Mouse (Mus musculus) neural tube, embryonic 14.5 days (tissue): ENCODE results near the gene Neurl1b. TPM values are rescaled to one million over a fixed set of nuclear protein-coding genes. Genes with fewer than 3 reads are reported as not detected.
A peak's percentile ranks its signal among the peaks of the same experiment; 100 is the strongest.

Experiments used
- ATAC-seq: fragments of 200-750 bp; cut with Nextera tagmentation; 2 replicates; pipeline ENCODE4 v1.8.0; 2017; ENCODE audit warnings: low read depth, mild to moderate bottlenecking, moderate TSS enrichment, moderate library complexity
- H3K27ac ChIP-seq: fragments of 300-500 bp; sonication (generic); 2 replicates; pipeline ENCODE4 v1.5.1; 2014; ENCODE audit warnings: low read depth, mild to moderate bottlenecking, control low read depth, low read length, moderate library complexity, mixed read lengths
- H3K27me3 ChIP-seq: fragments of 300-500 bp; sonication (generic); 2 replicates; pipeline ENCODE4 v1.6.1; 2014; ENCODE audit warnings: low read length; ENCODE audit not compliant: control insufficient read depth, insufficient read depth
- H3K36me3 ChIP-seq: fragments of 300-500 bp; sonication (generic); 2 replicates; pipeline ENCODE4 v1.6.1; 2014; ENCODE audit warnings: low read length, mixed read lengths; ENCODE audit not compliant: control insufficient read depth, insufficient read depth
- H3K4me1 ChIP-seq: fragments of 300-500 bp; sonication (generic); 2 replicates; pipeline ENCODE4 v1.6.1; 2014; ENCODE audit warnings: low read length; ENCODE audit not compliant: control insufficient read depth, insufficient read depth
- H3K4me2 ChIP-seq: fragments of 300-500 bp; sonication (generic); 2 replicates; pipeline ENCODE4 v1.6.1; 2014; ENCODE audit warnings: mild to moderate bottlenecking, low read depth, low read length, control low read depth
- H3K4me3 ChIP-seq: fragments of 300-500 bp; sonication (generic); 2 replicates; pipeline ENCODE4 v1.5.1; 2014; ENCODE audit warnings: low read depth, low read length, control low read depth, mixed read lengths
- H3K9ac ChIP-seq: fragments of 300-500 bp; sonication (generic); replicated peaks from 2 replicates; pipeline ENCODE4 v1.6.1; 2014; ENCODE audit warnings: low read depth, mild to moderate bottlenecking, control low read depth, low read length, mixed read lengths
- H3K9me3 ChIP-seq: fragments of 300-500 bp; sonication (generic); 2 replicates; pipeline ENCODE4 v1.6.1; 2016; ENCODE audit warnings: low read length; ENCODE audit not compliant: control insufficient read depth
- WGBS: fragments of 180-500 bp; shearing (Covaris S2); extraction: QIAGEN DNeasy Blood & Tissue Kit; methylation state at CpG from one replicate; pipeline ENCODE4 v1.1.7; 2014; 5-methylcytosine and 5-hydroxymethylcytosine counted together
- polyA plus RNA-seq: library from polyadenylated mRNA; unstranded; fragments of >200 nt; fragmentation: Nextera tagmentation; extraction: Ambion mirVana; gene quantifications from 2 replicates; pipeline ENCODE4 v1.2.1, GENCODE M21; 2014

Neurl1b gene
- polyA plus RNA-seq, 1 experiment from 2014 or later = 1.8 TPM

DNA sequence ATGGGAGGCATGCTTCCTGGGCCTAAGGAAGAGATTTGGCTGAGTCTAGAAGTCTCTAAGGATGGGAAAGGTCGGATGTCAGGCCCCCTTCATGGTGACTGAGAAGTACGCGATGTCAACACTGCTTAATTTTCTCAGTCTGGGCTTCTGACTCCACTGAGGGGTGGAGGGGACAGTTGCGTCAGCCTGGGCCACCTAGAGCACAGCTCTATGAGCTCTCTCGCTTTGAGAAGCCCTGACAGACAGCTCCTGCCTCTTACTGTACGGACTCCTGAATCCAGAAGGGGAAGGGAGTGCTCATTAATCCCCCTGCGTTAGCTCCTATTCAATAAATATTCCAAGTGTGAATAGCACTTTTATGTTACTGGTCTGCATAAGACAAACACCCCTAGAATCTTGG, 43.4 kb downstream of the Neurl1b start:
- WGBS = 67% methylated on average over 7 of the region's 7 CpGs
- ATAC-seq = no peak

DNA sequence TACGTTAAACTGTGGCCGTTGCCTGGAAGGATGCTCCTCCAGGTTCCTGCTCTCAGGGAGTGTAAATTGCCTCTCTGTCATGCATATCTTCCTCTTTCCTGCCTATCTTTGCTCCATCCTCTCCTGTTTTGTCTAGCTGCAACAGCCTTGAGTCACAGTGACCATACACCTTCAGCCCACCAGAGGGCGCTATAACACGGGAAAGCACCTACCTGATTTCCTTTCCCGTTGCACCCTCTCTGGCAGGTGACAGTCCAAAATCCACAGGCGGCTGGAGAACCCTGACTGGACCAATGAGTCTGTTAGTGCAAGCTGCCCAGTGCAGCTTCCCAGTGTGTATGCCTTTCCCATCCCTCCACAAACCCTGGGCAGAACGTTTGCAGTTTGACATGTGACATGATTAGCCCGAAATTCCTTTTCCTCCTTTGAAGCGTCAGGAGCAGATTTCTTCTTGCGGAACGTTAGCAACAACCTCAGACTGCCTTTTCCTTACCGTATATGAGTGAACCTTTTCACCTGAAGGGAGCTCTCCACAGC, 48.1 kb downstream of the Neurl1b start:
- H3K27ac ChIP-seq = no peak overlapping the region
- H3K9me3 ChIP-seq = no peaks in the 10 kb centered on the region
- no peaks in the 10 kb centered on the region for H3K27me3 ChIP-seq
- ATAC-seq = no peak
- no peak overlapping the region for H3K4me2 ChIP-seq
- no peaks in the 10 kb centered on the region for H3K36me3 ChIP-seq
- H3K4me1 ChIP-seq = no peaks in the 10 kb centered on the region
- no peak overlapping the region for H3K4me3 ChIP-seq
- 34% methylated on average over 12 of the region's 12 CpGs for WGBS
- no peak overlapping the region for H3K9ac ChIP-seq

More for the DNA sequence above, 43.4 kb downstream of the Neurl1b start:
- Histone ChIP-seq H3K27me3 (no peaks in the 10 kb centered on the region), H3K4me2 (no peak overlapping the region), H3K36me3 (no peaks in the 10 kb centered on the region), H3K27ac (no peak overlapping the region), H3K9me3 (no peaks in the 10 kb centered on the region), H3K9ac (no peak overlapping the region), H3K4me1 (no peaks in the 10 kb centered on the region), H3K4me3 (no peak overlapping the region)

DNA sequence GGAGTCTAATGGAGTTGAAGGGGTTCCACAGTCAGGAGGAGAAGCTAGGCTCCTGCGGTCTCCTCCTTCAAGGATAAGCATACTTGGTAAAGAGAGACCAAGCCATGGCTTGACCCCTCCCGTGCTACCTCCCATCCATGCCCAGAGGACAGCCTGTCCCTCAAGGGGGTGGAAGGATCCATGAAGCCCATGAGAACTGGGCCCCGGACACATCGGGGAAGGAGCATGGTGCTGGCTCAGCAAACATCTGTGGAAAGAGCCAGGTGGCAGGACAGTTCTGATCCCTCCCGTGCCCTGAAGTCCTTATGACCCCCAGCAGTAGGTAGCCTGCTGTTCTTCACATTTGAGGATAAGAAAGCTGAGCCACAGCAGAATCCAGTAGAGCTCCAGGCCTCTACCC, 48.8 kb downstream of the Neurl1b start:
- WGBS = 91% methylated on average over 5 of the region's 5 CpGs
- Histone ChIP-seq H3K9me3 (no peaks in the 10 kb centered on the region), H3K4me2 (no peak overlapping the region), H3K4me1 (no peaks in the 10 kb centered on the region), H3K4me3 (no peak overlapping the region), H3K9ac (no peak overlapping the region), H3K36me3 (no peaks in the 10 kb centered on the region), H3K27me3 (no peaks in the 10 kb centered on the region), H3K27ac (no peak overlapping the region)
- no peak for ATAC-seq

GRCm38 (mm10) chr17:26463984-26464383, 49.4 kb downstream of the Neurl1b start:
- no peak overlapping the region for H3K27ac ChIP-seq
- no peaks in the 10 kb centered on the region for H3K36me3 ChIP-seq
- no peak overlapping the region for H3K9ac ChIP-seq
- no peaks in the 10 kb centered on the region for H3K9me3 ChIP-seq
- no peak overlapping the region for H3K4me3 ChIP-seq
- no peak overlapping the region for H3K4me2 ChIP-seq
- ATAC-seq = no peak
- H3K4me1 ChIP-seq = no peaks in the 10 kb centered on the region
- H3K27me3 ChIP-seq = no peaks in the 10 kb centered on the region
- 53% methylated on average over 4 of the region's 4 CpGs for WGBS

DNA sequence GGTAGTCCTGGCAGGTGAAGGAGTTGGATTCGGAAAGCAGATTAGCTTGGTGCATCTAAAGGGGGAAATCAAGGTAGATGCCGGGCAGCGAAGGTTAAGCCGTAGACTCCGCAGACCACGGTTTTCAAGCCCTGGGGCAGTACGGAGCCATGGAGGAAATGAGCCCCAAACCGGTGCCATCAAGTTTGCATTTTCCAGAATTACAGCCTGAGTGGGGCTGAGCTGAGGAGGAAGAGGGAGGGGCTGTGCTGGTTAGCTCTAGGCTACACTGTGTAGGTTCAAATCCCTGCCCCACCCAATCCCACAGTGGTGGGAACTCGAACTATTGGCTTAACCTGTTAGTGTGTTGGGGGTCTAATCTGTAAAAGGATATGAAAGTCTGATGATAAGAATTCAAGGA, 49.9 kb downstream of the Neurl1b start:
- H3K27ac ChIP-seq = no peak overlapping the region
- H3K4me2 ChIP-seq = no peak overlapping the region
- no peak overlapping the region for H3K9ac ChIP-seq
- no peaks in the 10 kb centered on the region for H3K27me3 ChIP-seq
- H3K36me3 ChIP-seq = no peaks in the 10 kb centered on the region
- 81% methylated on average over 9 of the region's 9 CpGs for WGBS
- ATAC-seq = no peak
- no peak overlapping the region for H3K4me3 ChIP-seq
- no peaks in the 10 kb centered on the region for H3K4me1 ChIP-seq
- H3K9me3 ChIP-seq = no peaks in the 10 kb centered on the region

DNA sequence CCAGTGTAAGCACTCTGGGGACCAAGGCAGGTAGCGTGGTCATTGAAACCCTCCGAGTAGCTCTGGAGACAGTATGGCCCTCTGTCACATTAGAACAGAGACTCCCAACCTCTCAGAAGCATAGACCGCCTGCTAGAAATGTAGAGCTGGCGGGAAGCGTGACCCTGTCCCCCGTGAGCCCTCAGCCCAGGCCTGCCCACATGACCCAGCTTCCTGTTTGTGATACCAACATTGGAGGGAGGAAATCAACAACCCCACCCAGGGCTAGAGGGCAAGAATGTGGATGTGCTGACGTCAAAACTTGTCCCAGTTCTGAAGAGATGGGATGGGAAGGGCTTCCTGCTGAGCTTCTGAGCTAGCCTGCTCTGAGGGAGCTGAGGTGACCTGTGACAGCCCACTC, 50.3 kb downstream of the Neurl1b start:
- Histone ChIP-seq H3K27ac (no peak overlapping the region), H3K36me3 (no peaks in the 10 kb centered on the region), H3K9ac (no peak overlapping the region), H3K4me3 (no peak overlapping the region), H3K4me2 (no peak overlapping the region), H3K4me1 (no peaks in the 10 kb centered on the region), H3K27me3 (no peaks in the 10 kb centered on the region), H3K9me3 (no peaks in the 10 kb centered on the region)
- no peak for ATAC-seq
- 71% methylated on average over 7 of the region's 7 CpGs for WGBS

DNA sequence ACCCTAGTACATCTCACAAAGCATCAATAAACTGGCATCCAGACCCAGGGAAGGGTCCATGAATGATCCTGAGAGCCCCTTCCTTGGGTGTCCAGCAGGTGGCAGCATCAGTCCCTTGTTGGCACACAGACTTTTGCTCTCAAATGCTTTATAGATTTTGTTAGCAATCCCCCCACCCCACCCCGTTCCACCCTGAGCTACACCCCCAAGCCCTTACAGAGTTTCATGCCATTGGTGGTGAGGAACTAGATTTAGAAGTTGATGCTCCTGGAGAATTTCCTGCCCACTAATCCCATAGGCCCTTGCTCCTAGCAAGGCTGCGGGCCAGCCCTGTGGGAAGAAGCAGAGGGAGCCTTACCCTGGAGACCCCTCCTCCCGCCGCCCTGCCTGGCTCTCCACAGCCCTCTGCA, 52.1 kb downstream of the Neurl1b start:
- H3K36me3 ChIP-seq = no peaks in the 10 kb centered on the region
- H3K9me3 ChIP-seq = no peaks in the 10 kb centered on the region
- no peak overlapping the region for H3K27ac ChIP-seq
- H3K27me3 ChIP-seq = no peaks in the 10 kb centered on the region
- no peak overlapping the region for H3K4me2 ChIP-seq
- H3K9ac ChIP-seq = no peak overlapping the region
- no peak overlapping the region for H3K4me3 ChIP-seq
- no peaks in the 10 kb centered on the region for H3K4me1 ChIP-seq
- 5% methylated on average over 4 of the region's 4 CpGs for WGBS
- 0 out of 2 replicates have a peak, but pooled peaks have one; percentile 49 for ATAC-seq

- no peaks in the 10 kb centered on the region for H3K4me1 ChIP-seq
- H3K4me3 ChIP-seq = no peak overlapping the region
- H3K36me3 ChIP-seq = no peaks in the 10 kb centered on the region
- no peak overlapping the region for H3K27ac ChIP-seq
- ATAC-seq = no peak
- H3K9me3 ChIP-seq = no peaks in the 10 kb centered on the region
- 81% methylated on average over 4 of the region's 4 CpGs for WGBS
- H3K4me2 ChIP-seq = no peak overlapping the region
- H3K27me3 ChIP-seq = no peaks in the 10 kb centered on the region
- no peak overlapping the region for H3K9ac ChIP-seq
Measured at GRCm38 (mm10) chr17:26467619-26468018, 53.0 kb downstream of the Neurl1b start.

DNA sequence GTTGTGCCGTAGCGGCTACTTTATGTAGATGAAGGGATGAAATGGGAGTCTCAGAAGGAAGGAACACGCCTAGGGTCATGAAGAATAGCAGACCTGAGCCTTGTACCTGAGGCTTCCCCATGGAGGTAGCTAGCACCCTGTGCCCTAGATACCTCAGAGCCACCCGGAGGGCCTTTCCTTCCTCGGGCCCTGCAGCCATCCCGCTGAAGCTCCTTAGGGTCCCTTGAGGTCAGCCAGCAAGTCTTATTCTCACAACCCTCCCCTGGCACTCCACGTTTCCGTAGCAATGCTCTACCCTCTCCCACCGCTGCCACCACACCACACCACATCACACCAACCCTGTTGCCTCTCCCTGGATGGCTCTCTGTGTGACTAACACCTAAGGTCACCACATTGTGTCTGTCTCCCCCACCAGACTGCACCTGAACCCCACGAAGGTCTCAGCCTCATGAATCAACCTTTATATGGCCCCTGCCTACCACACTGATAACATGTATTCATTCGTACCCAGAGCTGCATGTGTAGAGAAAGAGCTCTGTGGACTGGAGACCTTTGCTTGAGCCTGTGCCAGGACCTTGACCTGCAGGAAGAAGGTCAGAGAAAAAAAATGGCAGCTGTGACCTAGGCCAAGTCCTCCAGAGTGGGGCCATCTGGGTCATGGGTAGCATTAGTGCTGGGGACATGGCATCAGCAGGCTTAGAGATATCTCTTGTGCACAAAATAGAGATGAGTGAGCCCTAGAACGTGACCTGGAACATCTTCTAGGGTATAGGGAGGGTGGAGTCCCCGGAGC, 53.7 kb downstream of the Neurl1b start:
- Histone ChIP-seq H3K4me1 (no peaks in the 10 kb centered on the region), H3K4me3 (no peak overlapping the region), H3K36me3 (no peaks in the 10 kb centered on the region), H3K4me2 (no peak overlapping the region), H3K27ac (no peak overlapping the region), H3K9ac (no peak overlapping the region), H3K9me3 (no peaks in the 10 kb centered on the region), H3K27me3 (no peaks in the 10 kb centered on the region)
- WGBS = 89% methylated on average over 13 of the region's 13 CpGs
- no peak for ATAC-seq
